Mouse (Mus musculus) lung, adult 2 months (tissue): Measurements from ENCODE around the gene Atp1b1.

ENCODE experiments used
- CTCF ChIP-seq: fragments of 200-500 bp; IDR thresholded peaks from 2 replicates; pipeline ENCODE4 v1.5.1; 2011; ENCODE audit warnings: mild to moderate bottlenecking, low read length, control low read depth; ENCODE audit not compliant: insufficient read depth
- POLR2A ChIP-seq: fragments of 200-500 bp; IDR thresholded peaks from 2 replicates; pipeline ENCODE4 v1.6.1; 2011; ENCODE audit warnings: low read depth, mild to moderate bottlenecking, control low read depth, low read length, borderline replicate concordance; ENCODE audit errors: extremely low read depth

- TF ChIP-seq CTCF (no peak), POLR2A (peak; percentile 73; the same call in 1 of the 2 replicates)
Measured at GRCm38 (mm10) chr1:164456065-164456464, 2.1 kb downstream of the Atp1b1 start.
